Mouse (Mus musculus): ENCODE results near the gene Gjb6.

The Gjb6 gene

GRCm38 (mm10) chr14:57084180-57084668 is 49.2 kb downstream of the Gjb6 start:
- DNase-seq: no peak

GRCm38 (mm10) chr14:57082863-57083262 is 50.5 kb downstream of the Gjb6 start:
- no peak for DNase-seq

- DNase-seq: no peak
Measured at GRCm38 (mm10) chr14:57075537-57075936, 57.9 kb downstream of the Gjb6 start.

Data from thymus, postnatal 14 days (tissue).